Mouse (Mus musculus): Measurements from ENCODE around the gene Mdga1. TPM values are rescaled to one million over a fixed set of nuclear protein-coding genes. Genes with fewer than 3 reads are reported as not detected.

Gene Mdga1
- polyA plus RNA-seq, 1 experiment from 2014 or later = 1.9 TPM

GRCm38 (mm10) chr17:29887881-29888826 lies 81.7 kb downstream of the Mdga1 start:
- under 1% methylated on average over 90 of the region's 93 CpGs for WGBS (ENCODE audit: insufficient replicate concordance)
- peak; percentile 55 for ATAC-seq (ENCODE audit: low read depth)

GRCm38 (mm10) chr17:29887271-29887880 lies 82.5 kb downstream of the Mdga1 start:
- Histone ChIP-seq H3K27me3 (ENCODE audit: control insufficient read depth, insufficient read depth, low read depth, low read length) (peaks cover 85% of the 10 kb centered on the region), H3K27ac (ENCODE audit: low read length) (peak overlapping the region; percentile 17; the same call in 1 of the 2 replicates), H3K9me3 (replicated peaks; ENCODE audit: control insufficient read depth, low read length) (no peaks in the 10 kb centered on the region), H3K36me3 (ENCODE audit: control insufficient read depth, insufficient read depth) (no peaks in the 10 kb centered on the region), H3K4me1 (ENCODE audit: control insufficient read depth, low read depth, low read length) (peaks cover 32% of the 10 kb centered on the region), H3K4me2 (ENCODE audit: low read depth, low read length) (peak overlapping the region; percentile 92), H3K4me3 (ENCODE audit: low read depth, low read length) (peak overlapping the region; percentile 70), H3K9ac (ENCODE audit: low read depth, low read length) (peak overlapping the region; percentile 70)
- under 1% methylated on average over 55 of the region's 57 CpGs for WGBS (ENCODE audit: insufficient replicate concordance)
- ATAC-seq (ENCODE audit: low read depth) = peak; percentile 50

More at GRCm38 (mm10) chr17:29887881-29888826, 81.7 kb downstream of the Mdga1 start:
- Histone ChIP-seq H3K27ac (ENCODE audit: low read length) (peak overlapping the region; percentile 17; the same call in 1 of the 2 replicates), H3K4me3 (ENCODE audit: low read depth, low read length) (peak overlapping the region; percentile 70), H3K27me3 (ENCODE audit: control insufficient read depth, insufficient read depth, low read depth, low read length) (peaks cover 84% of the 10 kb centered on the region), H3K9ac (ENCODE audit: low read depth, low read length) (peak overlapping the region; percentile 70), H3K36me3 (ENCODE audit: control insufficient read depth, insufficient read depth) (no peaks in the 10 kb centered on the region), H3K4me1 (ENCODE audit: control insufficient read depth, low read depth, low read length) (peaks cover 32% of the 10 kb centered on the region), H3K4me2 (ENCODE audit: low read depth, low read length) (peak overlapping the region; percentile 92), H3K9me3 (replicated peaks; ENCODE audit: control insufficient read depth, low read length) (no peaks in the 10 kb centered on the region)

- Histone ChIP-seq H3K27ac (ENCODE audit: low read length) (no peak overlapping the region; the same call in 1 of the 2 replicates), H3K4me2 (ENCODE audit: low read depth, low read length) (peak overlapping the region; percentile 92), H3K4me3 (ENCODE audit: low read depth, low read length) (peak overlapping the region; percentile 70), H3K27me3 (ENCODE audit: control insufficient read depth, insufficient read depth, low read depth, low read length) (peaks cover 85% of the 10 kb centered on the region), H3K9me3 (replicated peaks; ENCODE audit: control insufficient read depth, low read length) (no peaks in the 10 kb centered on the region), H3K36me3 (ENCODE audit: control insufficient read depth, insufficient read depth) (no peaks in the 10 kb centered on the region), H3K9ac (ENCODE audit: low read depth, low read length) (peak overlapping the region; percentile 70), H3K4me1 (ENCODE audit: control insufficient read depth, low read depth, low read length) (peaks cover 32% of the 10 kb centered on the region)
- under 1% methylated on average over 38 of the region's 39 CpGs for WGBS (ENCODE audit: insufficient replicate concordance)
- ATAC-seq (ENCODE audit: low read depth) = no peak
Observed at GRCm38 (mm10) chr17:29886655-29887251, 83.1 kb downstream of the Mdga1 start.

GRCm38 (mm10) chr17:29886061-29886460 lies 83.8 kb downstream of the Mdga1 start:
- no peak for ATAC-seq (ENCODE audit: low read depth)
- Histone ChIP-seq H3K4me3 (ENCODE audit: low read depth, low read length) (peak overlapping the region; percentile 70), H3K36me3 (ENCODE audit: control insufficient read depth, insufficient read depth) (no peaks in the 10 kb centered on the region), H3K9ac (ENCODE audit: low read depth, low read length) (peak overlapping the region; percentile 70; the same call in 1 of the 2 replicates), H3K4me2 (ENCODE audit: low read depth, low read length) (peak overlapping the region; percentile 92), H3K9me3 (replicated peaks; ENCODE audit: control insufficient read depth, low read length) (no peaks in the 10 kb centered on the region), H3K27ac (ENCODE audit: low read length) (no peak overlapping the region), H3K4me1 (ENCODE audit: control insufficient read depth, low read depth, low read length) (peaks cover 32% of the 10 kb centered on the region), H3K27me3 (ENCODE audit: control insufficient read depth, insufficient read depth, low read depth, low read length) (peaks cover 79% of the 10 kb centered on the region)
- 24% methylated on average over 4 of the region's 4 CpGs for WGBS (ENCODE audit: insufficient replicate concordance)

GRCm38 (mm10) chr17:29884596-29884995 lies 85.3 kb downstream of the Mdga1 start:
- H3K9me3 ChIP-seq (replicated peaks; ENCODE audit: control insufficient read depth, low read length) = no peaks in the 10 kb centered on the region
- H3K27ac ChIP-seq (ENCODE audit: low read length) = no peak overlapping the region
- ATAC-seq (ENCODE audit: low read depth) = no peak
- WGBS (ENCODE audit: insufficient replicate concordance) = 44% methylated on average over 6 of the region's 6 CpGs
- no peak overlapping the region for H3K4me2 ChIP-seq (ENCODE audit: low read depth, low read length)
- H3K9ac ChIP-seq (ENCODE audit: low read depth, low read length) = no peak overlapping the region
- H3K27me3 ChIP-seq (ENCODE audit: control insufficient read depth, insufficient read depth, low read depth, low read length) = peaks cover 65% of the 10 kb centered on the region
- no peak overlapping the region for H3K4me3 ChIP-seq (ENCODE audit: low read depth, low read length)
- no peaks in the 10 kb centered on the region for H3K36me3 ChIP-seq (ENCODE audit: control insufficient read depth, insufficient read depth)
- H3K4me1 ChIP-seq (ENCODE audit: control insufficient read depth, low read depth, low read length) = peaks cover 30% of the 10 kb centered on the region

GRCm38 (mm10) chr17:29883351-29883750 lies 86.5 kb downstream of the Mdga1 start:
- Histone ChIP-seq H3K9ac (ENCODE audit: low read depth, low read length) (no peak overlapping the region), H3K36me3 (ENCODE audit: control insufficient read depth, insufficient read depth) (no peaks in the 10 kb centered on the region), H3K27ac (ENCODE audit: low read length) (no peak overlapping the region), H3K4me2 (ENCODE audit: low read depth, low read length) (no peak overlapping the region), H3K4me1 (ENCODE audit: control insufficient read depth, low read depth, low read length) (peaks cover 19% of the 10 kb centered on the region), H3K9me3 (replicated peaks; ENCODE audit: control insufficient read depth, low read length) (no peaks in the 10 kb centered on the region), H3K27me3 (ENCODE audit: control insufficient read depth, insufficient read depth, low read depth, low read length) (peaks cover 52% of the 10 kb centered on the region), H3K4me3 (ENCODE audit: low read depth, low read length) (no peak overlapping the region)
- WGBS (ENCODE audit: insufficient replicate concordance) = 49% methylated on average over 9 of the region's 9 CpGs
- ATAC-seq (ENCODE audit: low read depth) = no peak

GRCm38 (mm10) chr17:29882885-29883284 lies 87.0 kb downstream of the Mdga1 start:
- Histone ChIP-seq H3K36me3 (ENCODE audit: control insufficient read depth, insufficient read depth) (no peaks in the 10 kb centered on the region), H3K27ac (ENCODE audit: low read length) (no peak overlapping the region), H3K4me1 (ENCODE audit: control insufficient read depth, low read depth, low read length) (peaks cover 14% of the 10 kb centered on the region), H3K4me2 (ENCODE audit: low read depth, low read length) (no peak overlapping the region), H3K27me3 (ENCODE audit: control insufficient read depth, insufficient read depth, low read depth, low read length) (peaks cover 48% of the 10 kb centered on the region), H3K4me3 (ENCODE audit: low read depth, low read length) (no peak overlapping the region), H3K9me3 (replicated peaks; ENCODE audit: control insufficient read depth, low read length) (no peaks in the 10 kb centered on the region), H3K9ac (ENCODE audit: low read depth, low read length) (no peak overlapping the region)
- no peak for ATAC-seq (ENCODE audit: low read depth)
- WGBS (ENCODE audit: insufficient replicate concordance) = 0% methylated on average over 5 of the region's 5 CpGs

GRCm38 (mm10) chr17:29880251-29880650 lies 89.6 kb downstream of the Mdga1 start:
- peaks cover 21% of the 10 kb centered on the region for H3K27me3 ChIP-seq (ENCODE audit: control insufficient read depth, insufficient read depth, low read depth, low read length)
- WGBS (ENCODE audit: insufficient replicate concordance) = 62% methylated on average over 10 of the region's 10 CpGs
- no peak overlapping the region for H3K27ac ChIP-seq (ENCODE audit: low read length)
- no peaks in the 10 kb centered on the region for H3K4me1 ChIP-seq (ENCODE audit: control insufficient read depth, low read depth, low read length)
- H3K9me3 ChIP-seq (replicated peaks; ENCODE audit: control insufficient read depth, low read length) = no peaks in the 10 kb centered on the region
- no peak overlapping the region for H3K4me3 ChIP-seq (ENCODE audit: low read depth, low read length)
- H3K36me3 ChIP-seq (ENCODE audit: control insufficient read depth, insufficient read depth) = no peaks in the 10 kb centered on the region
- ATAC-seq (ENCODE audit: low read depth) = no peak
- H3K9ac ChIP-seq (ENCODE audit: low read depth, low read length) = no peak overlapping the region
- no peak overlapping the region for H3K4me2 ChIP-seq (ENCODE audit: low read depth, low read length)
